Mouse (Mus musculus) brain, embryonic 14.5 days (tissue): ENCODE data around the gene Cdh26. TPM values are rescaled to one million over a fixed set of nuclear protein-coding genes. Genes with fewer than 3 reads are reported as not detected.
A peak's percentile ranks its signal among the peaks of the same experiment; 100 is the strongest.

ENCODE experiments used
- DNase-seq: peaks from one replicate; pipeline ENCODE4 v3.0.0-alpha.2; 2011; ENCODE audit warnings: low read depth
- CTCF ChIP-seq: fragments of 200-500 bp; IDR thresholded peaks from 2 replicates; pipeline ENCODE4 v1.5.1; 2012; ENCODE audit warnings: inconsistent platforms, mild to moderate bottlenecking, moderate library complexity, borderline replicate concordance; ENCODE audit not compliant: insufficient read depth, insufficient read length; ENCODE audit errors: extremely low read depth
- POLR2A ChIP-seq: fragments of 200-500 bp; IDR thresholded peaks from 2 replicates; pipeline ENCODE4 v1.6.1; 2012; ENCODE audit warnings: mild to moderate bottlenecking, inconsistent platforms, borderline replicate concordance; ENCODE audit not compliant: poor library complexity, insufficient read depth, insufficient read length, severe bottlenecking; ENCODE audit errors: extremely low read depth
- polyA plus RNA-seq: library from polyadenylated mRNA; depleted of rRNA; stranded (reverse); fragments of >200 nt; gene quantifications from 2 replicates; pipeline ENCODE4 v1.2.3, GENCODE M21; 2012; rRNA removed

Gene Cdh26
- polyA plus RNA-seq, 1 experiment, result 0.59 TPM

GRCm38 (mm10) chr2:178516421-178516820, 86.1 kb downstream of the Cdh26 start:
- no peak for DNase-seq
- TF ChIP-seq CTCF (peak; percentile 25; the same call in 1 of the 2 replicates), POLR2A (no peak)

- no peak for TF ChIP-seq POLR2A
- TF ChIP-seq CTCF, result no peak
These were observed 86.6 kb downstream of the Cdh26 start for GRCm38 (mm10) chr2:178516941-178517340.

GRCm38 (mm10) chr2:178519321-178519720, 89.0 kb downstream of the Cdh26 start:
- TF ChIP-seq CTCF, result no peak
- no peak for TF ChIP-seq POLR2A
- DNase-seq, result no peak

More at GRCm38 (mm10) chr2:178516941-178517340, 86.6 kb downstream of the Cdh26 start:
- DNase-seq, result no peak

DNA sequence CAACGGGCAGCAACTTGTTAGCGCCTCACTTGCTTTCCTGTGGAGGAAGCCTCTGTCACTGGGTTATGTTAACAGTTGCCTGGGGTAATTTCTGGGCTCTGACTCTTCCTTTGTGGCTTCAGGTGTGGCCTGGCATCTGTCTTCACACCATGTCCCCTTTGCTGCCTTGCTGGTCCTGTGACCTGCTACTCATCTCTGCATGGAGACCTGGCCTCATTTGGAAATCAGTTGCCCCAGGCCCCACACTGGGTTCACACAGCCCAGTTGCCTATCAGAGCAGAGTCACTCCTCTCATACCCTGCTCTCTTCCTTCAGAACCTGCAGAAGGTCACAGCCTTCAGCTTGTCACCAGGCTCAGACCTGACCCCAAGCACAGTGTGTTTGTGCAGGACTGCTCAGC, 89.9 kb downstream of the Cdh26 start:
- DNase-seq, result no peak
- TF ChIP-seq POLR2A, result no peak
- TF ChIP-seq CTCF, result no peak

- DNase-seq, result peak; percentile 79
- TF ChIP-seq POLR2A, result no peak
- TF ChIP-seq CTCF, result no peak
These were observed 92.0 kb downstream of the Cdh26 start for GRCm38 (mm10) chr2:178522331-178522730.

DNA sequence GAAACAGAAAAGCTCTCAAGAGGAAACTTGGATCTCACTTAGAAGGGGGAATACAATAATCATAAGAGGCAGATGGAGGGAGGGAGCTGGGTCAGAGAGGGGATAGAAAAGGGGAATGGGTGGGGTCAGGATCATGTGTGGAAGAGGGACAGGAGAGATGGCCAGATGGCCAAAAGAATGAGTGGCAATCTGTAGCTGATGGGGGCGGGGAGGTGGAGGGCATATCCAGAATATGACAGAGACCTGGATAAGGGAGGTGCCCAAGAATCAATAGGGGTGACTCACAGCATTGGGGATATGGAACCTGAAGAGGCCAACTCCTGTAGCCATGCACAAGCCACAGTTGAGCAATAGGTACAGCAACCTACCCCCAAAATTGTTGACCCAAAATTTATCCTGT, 92.5 kb downstream of the Cdh26 start:
- TF ChIP-seq CTCF (no peak), POLR2A (no peak)
- DNase-seq, result no peak

GRCm38 (mm10) chr2:178526776-178527175, 96.4 kb downstream of the Cdh26 start:
- DNase-seq, result no peak
- no peak for TF ChIP-seq POLR2A
- no peak for TF ChIP-seq CTCF

GRCm38 (mm10) chr2:178531226-178531625, 100.9 kb downstream of the Cdh26 start:
- no peak for TF ChIP-seq POLR2A
- no peak for TF ChIP-seq CTCF

GRCm38 (mm10) chr2:178536574-178536973, 106.2 kb downstream of the Cdh26 start:
- TF ChIP-seq CTCF (no peak), POLR2A (no peak)
- DNase-seq, result no peak

More at GRCm38 (mm10) chr2:178531226-178531625, 100.9 kb downstream of the Cdh26 start:
- no peak for DNase-seq

Other genes with a start within 250 kb of the Cdh26 start
- gene Sycp2, start 22.8 kb upstream of the Cdh26 start, polyA plus RNA-seq, result 0.21 and 0.29 TPM in 2 replicates
- 2.6 and 4.0 TPM in 2 replicates for gene Ppp1r3d, start 16.1 kb upstream of the Cdh26 start, polyA plus RNA-seq
- gene Fam217b, start 16.0 kb upstream of the Cdh26 start, polyA plus RNA-seq, result 4.8 and 8.3 TPM in 2 replicates